Mouse (Mus musculus) embryonic facial prominence, embryonic 13.5 days (tissue): ENCODE measurements at regions not wholly inside any gene's neighbourhood (a gene's known extent, or its start where the extent isn't known, plus 50 kb on each side); places are given as distances from the start of the nearest gene placed in this dataset.

Experiments
- ATAC-seq: fragments of 200-750 bp; cut with Nextera tagmentation; 2 replicates; pipeline ENCODE4 v1.8.0; 2017; ENCODE audit warnings: low read depth; ENCODE audit not compliant: insufficient number of reproducible peaks, insufficient read depth, low FRiP score, low TSS enrichment
- H3K27ac ChIP-seq: fragments of 300-500 bp; sonication (generic); 2 replicates; pipeline ENCODE4 v1.5.1; 2015; ENCODE audit warnings: moderate library complexity, mild to moderate bottlenecking, inconsistent platforms
- H3K27me3 ChIP-seq: fragments of 300-500 bp; sonication (generic); 2 replicates; pipeline ENCODE4 v1.6.1; 2015; ENCODE audit warnings: mild to moderate bottlenecking, inconsistent platforms
- H3K36me3 ChIP-seq: fragments of 300-500 bp; sonication (generic); 2 replicates; pipeline ENCODE4 v1.6.1; 2015; ENCODE audit warnings: mild to moderate bottlenecking, inconsistent platforms
- H3K4me1 ChIP-seq: fragments of 300-500 bp; sonication (generic); 2 replicates; pipeline ENCODE4 v1.6.1; 2015; ENCODE audit warnings: inconsistent platforms
- H3K4me2 ChIP-seq: fragments of 300-500 bp; sonication (generic); 2 replicates; pipeline ENCODE4 v1.6.1; 2015; ENCODE audit warnings: moderate library complexity, mild to moderate bottlenecking, inconsistent platforms
- H3K4me3 ChIP-seq: fragments of 300-500 bp; sonication (generic); 2 replicates; pipeline ENCODE4 v1.5.1; 2015; ENCODE audit warnings: mild to moderate bottlenecking, inconsistent platforms
- H3K9ac ChIP-seq: fragments of 300-500 bp; sonication (generic); 2 replicates; pipeline ENCODE4 v1.6.1; 2015; ENCODE audit warnings: mild to moderate bottlenecking, inconsistent platforms
- H3K9me3 ChIP-seq: fragments of 300-500 bp; sonication (generic); 2 replicates; pipeline ENCODE4 v1.6.1; 2016; ENCODE audit warnings: inconsistent platforms
- WGBS: fragments of 180-500 bp; shearing (Covaris S2); methylation state at CpG from one replicate; pipeline ENCODE4 v1.1.7; 2015; ENCODE audit warnings: mixed read lengths; 5-methylcytosine and 5-hydroxymethylcytosine counted together

DNA sequence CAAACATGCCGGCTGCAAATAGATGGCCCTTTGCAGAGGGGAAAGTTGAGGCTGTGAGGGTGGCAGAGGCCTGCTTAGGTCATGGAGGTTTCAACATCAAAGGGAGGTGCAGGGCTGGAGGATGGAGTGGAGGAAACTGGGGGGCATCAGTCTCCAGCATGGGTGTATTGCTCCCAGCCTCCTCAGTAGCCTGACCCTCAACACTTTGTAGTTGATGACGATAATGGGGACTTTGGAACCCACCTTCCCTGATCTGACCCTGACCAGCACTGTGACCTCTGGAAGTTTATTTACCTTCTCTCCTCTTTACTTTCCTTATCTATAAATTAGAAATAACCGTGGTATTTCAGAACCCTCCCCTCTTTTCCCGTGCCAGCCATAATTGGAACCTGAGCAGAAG, 56.2 kb downstream of the Gm26897 start:
- H3K27me3 ChIP-seq, result no peaks in the 10 kb centered on the region
- H3K9ac ChIP-seq, result no peak overlapping the region
- H3K4me3 ChIP-seq, result no peak overlapping the region
- peaks cover 19% of the 10 kb centered on the region for H3K4me1 ChIP-seq
- H3K4me2 ChIP-seq, result no peak overlapping the region
- no peaks in the 10 kb centered on the region for H3K36me3 ChIP-seq
- H3K27ac ChIP-seq, result no peak overlapping the region
- ATAC-seq, result no peak
- 53% methylated on average over 4 of the region's 4 CpGs for WGBS
- no peaks in the 10 kb centered on the region; the same call in 1 of the 2 replicates for H3K9me3 ChIP-seq

DNA sequence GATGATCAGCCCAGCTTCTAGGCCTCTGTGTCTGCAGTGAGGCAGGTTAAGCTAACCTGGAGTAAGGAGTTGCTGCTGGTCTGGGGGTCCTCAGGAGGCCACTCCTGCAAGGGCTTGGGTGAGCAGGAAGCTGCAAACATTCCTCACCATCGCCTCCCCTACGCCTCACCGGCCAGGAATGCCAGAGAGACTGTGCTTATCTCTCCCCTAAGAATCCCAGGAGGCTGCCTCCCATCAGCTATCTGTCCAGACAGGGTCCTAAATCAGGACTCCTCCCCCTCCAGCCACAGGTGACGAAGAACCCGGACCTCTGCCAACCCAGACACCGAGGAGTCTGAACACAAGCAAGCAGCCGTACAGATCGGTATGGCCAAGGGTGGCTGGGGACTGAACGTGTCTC, 56.8 kb downstream of the Gm26897 start:
- 72% methylated on average over 9 of the region's 9 CpGs for WGBS
- Histone ChIP-seq H3K9me3 (no peaks in the 10 kb centered on the region; the same call in 1 of the 2 replicates), H3K27ac (no peak overlapping the region), H3K4me2 (no peak overlapping the region), H3K36me3 (no peaks in the 10 kb centered on the region), H3K27me3 (no peaks in the 10 kb centered on the region), H3K9ac (no peak overlapping the region), H3K4me3 (no peak overlapping the region), H3K4me1 (peaks cover 24% of the 10 kb centered on the region)
- no peak for ATAC-seq

DNA sequence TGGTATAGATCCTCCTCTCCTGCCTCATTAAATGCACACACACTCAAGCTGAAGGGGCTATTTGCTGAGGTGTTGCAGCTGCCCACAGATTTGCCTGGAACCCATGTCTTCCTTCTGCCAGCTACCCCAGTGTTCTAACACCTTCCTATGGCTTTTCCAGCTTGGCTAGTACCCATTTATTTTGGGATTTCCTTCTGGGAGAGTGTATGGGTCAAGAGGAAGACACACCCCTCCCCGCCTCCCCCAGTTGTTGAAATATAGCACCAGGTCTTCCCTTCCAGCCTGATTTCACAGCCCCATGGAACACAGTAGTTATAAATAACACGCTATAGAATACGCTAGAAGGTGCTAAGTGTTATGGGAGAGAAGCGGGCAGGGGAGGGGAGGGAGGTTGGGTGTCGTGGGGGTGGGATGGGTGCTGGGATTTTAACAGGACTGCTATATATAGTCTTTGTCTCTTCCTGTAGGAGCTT, 57.4 kb downstream of the Gm26897 start:
- H3K27ac ChIP-seq, result no peak overlapping the region
- no peak overlapping the region for H3K9ac ChIP-seq
- no peak overlapping the region for H3K4me2 ChIP-seq
- no peaks in the 10 kb centered on the region for H3K27me3 ChIP-seq
- WGBS, result 88% methylated on average over 5 of the region's 5 CpGs
- no peaks in the 10 kb centered on the region; the same call in 1 of the 2 replicates for H3K9me3 ChIP-seq
- H3K4me1 ChIP-seq, result peaks cover 30% of the 10 kb centered on the region
- H3K36me3 ChIP-seq, result no peaks in the 10 kb centered on the region
- H3K4me3 ChIP-seq, result no peak overlapping the region
- no peak for ATAC-seq

DNA sequence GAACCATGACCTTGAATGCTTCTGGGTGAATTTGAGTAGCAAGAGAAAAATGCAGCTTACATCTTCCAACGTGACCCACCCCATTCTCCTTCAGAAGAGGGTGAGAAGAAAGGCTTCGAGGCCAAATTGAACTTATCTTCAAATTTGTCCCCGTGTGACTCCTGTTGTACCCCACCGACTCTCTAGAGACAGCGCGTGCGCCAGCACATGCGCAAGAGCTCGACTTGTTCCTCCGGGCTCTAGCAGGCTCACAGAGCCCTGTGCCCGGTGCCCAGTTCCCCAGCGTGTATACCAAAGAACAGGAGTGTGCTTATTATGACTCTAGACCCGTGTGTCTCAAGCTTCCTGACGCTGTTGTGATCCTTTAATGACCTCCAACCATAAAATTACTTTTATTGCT, 59.0 kb downstream of the Gm26897 start:
- no peak overlapping the region for H3K27ac ChIP-seq
- peaks cover 32% of the 10 kb centered on the region for H3K4me1 ChIP-seq
- ATAC-seq, result no peak
- H3K4me2 ChIP-seq, result no peak overlapping the region
- no peak overlapping the region for H3K4me3 ChIP-seq
- no peaks in the 10 kb centered on the region for H3K36me3 ChIP-seq
- H3K27me3 ChIP-seq, result no peaks in the 10 kb centered on the region
- 83% methylated on average over 14 of the region's 14 CpGs for WGBS
- H3K9ac ChIP-seq, result no peak overlapping the region
- no peaks in the 10 kb centered on the region for H3K9me3 ChIP-seq

DNA sequence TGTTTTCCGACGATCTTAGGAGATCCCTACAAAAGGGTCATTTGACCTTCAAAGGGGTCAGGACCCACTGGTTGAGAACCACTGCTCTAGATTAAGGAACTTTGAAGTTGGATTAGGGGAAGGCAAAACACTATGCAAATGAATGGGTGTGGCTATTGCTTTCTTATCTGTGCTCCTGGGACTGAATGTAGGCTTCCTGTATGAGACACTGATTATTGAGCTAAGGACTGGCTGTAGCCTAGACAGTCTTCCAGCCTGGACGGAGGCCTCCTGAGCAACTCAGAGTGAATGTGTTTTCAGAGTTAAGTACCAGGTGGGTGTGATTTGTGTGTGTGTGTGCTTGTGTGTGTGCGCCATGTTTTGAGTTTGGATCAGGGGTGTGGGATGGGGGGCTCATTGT, 59.5 kb downstream of the Gm26897 start:
- peaks cover 32% of the 10 kb centered on the region for H3K4me1 ChIP-seq

DNA sequence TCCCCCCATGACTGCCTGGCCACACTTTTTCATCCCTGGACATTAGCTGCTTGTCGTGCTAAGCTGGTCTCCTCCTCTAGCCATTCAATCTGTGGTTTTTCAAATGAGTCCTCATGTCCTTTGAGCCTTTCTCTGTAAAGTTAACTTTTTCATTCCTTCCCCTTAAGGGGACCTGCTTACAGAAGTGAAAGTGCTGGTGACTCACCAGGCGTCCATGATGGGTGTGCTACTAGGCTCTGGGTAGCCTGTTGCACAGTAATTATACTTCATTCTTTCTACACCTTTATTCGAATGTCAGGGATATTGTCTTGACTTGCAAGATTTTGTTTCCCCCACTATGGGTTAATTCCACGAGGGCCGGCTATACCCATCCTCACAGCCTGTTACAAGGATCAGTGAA, 63.2 kb downstream of the Gm26897 start:
- Histone ChIP-seq H3K27ac (no peak overlapping the region), H3K36me3 (no peaks in the 10 kb centered on the region), H3K9me3 (no peaks in the 10 kb centered on the region), H3K4me3 (no peak overlapping the region), H3K9ac (no peak overlapping the region), H3K4me2 (no peak overlapping the region), H3K27me3 (no peaks in the 10 kb centered on the region), H3K4me1 (peaks cover 51% of the 10 kb centered on the region)
- WGBS, result 58% methylated on average over 5 of the region's 5 CpGs
- no peak for ATAC-seq

More for the DNA sequence above, 59.5 kb downstream of the Gm26897 start:
- H3K27ac ChIP-seq, result no peak overlapping the region
- H3K9ac ChIP-seq, result no peak overlapping the region
- no peaks in the 10 kb centered on the region for H3K9me3 ChIP-seq
- 81% methylated on average over 4 of the region's 4 CpGs for WGBS
- H3K4me3 ChIP-seq, result no peak overlapping the region
- no peaks in the 10 kb centered on the region for H3K36me3 ChIP-seq
- no peak overlapping the region for H3K4me2 ChIP-seq
- no peaks in the 10 kb centered on the region for H3K27me3 ChIP-seq
- ATAC-seq, result no peak

DNA sequence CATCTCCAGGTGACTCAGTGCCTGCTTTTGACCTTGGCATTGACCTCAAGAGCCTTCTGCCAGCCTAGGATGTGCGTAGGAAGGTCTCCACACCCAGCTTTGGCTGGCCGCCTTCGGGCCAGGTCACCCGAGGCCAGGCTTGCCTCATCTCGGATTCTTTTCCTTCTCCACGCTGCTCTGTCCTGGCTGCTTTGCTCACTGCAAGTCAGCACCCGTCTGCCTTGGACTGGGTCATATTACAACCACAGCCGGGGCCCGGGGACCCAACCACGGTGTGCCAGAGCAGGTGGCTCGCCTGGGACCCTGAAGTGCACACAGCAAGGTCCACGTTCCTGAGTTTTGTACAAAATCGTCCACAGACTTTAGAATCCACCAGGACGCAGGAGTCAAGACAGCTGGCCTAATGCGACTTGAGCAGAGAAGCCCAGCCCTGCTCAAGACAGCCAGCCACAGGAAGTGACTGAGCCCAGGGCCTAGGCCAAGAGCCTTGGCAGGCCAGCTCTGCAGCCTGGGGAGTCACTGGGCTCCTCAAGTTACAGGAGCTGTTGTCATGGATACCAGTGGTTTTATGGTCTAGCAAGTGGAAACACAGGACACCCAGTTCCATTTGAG, 66.1 kb downstream of the Gm26897 start:
- peak overlapping the region; percentile 22; the same call in 1 of the 2 replicates for H3K4me2 ChIP-seq
- ATAC-seq, result peak; percentile 82
- peak overlapping the region; percentile 40; the same call in 1 of the 2 replicates for H3K9ac ChIP-seq
- H3K4me3 ChIP-seq, result no peak overlapping the region
- peak overlapping the region; percentile 86 for H3K27ac ChIP-seq
- H3K36me3 ChIP-seq, result no peaks in the 10 kb centered on the region
- H3K27me3 ChIP-seq, result peaks cover under 1% of the 10 kb centered on the region; the same call in 1 of the 2 replicates
- 7% methylated on average over 15 of the region's 15 CpGs for WGBS
- no peaks in the 10 kb centered on the region for H3K9me3 ChIP-seq
- H3K4me1 ChIP-seq, result peaks cover 54% of the 10 kb centered on the region

DNA sequence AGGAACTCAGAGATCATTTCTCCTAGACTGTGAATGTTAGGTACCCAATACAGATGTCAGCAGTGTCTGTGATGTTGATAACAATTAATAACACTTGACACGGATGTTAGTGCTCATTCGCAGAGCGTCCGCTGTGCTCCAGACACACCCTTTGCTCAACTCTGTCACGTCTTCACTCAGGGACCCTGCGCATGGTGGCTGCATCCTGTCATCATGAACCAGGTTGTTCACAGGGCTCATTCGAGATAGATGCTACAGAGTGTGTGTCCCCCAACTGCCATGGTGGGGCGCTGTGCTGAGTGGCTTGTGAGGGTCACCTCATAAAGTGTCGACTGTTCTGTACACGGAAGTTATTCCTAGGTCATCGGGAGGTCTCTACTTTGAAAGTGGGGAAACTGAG, 66.8 kb downstream of the Gm26897 start:
- Histone ChIP-seq H3K36me3 (no peaks in the 10 kb centered on the region), H3K9me3 (no peaks in the 10 kb centered on the region), H3K4me2 (no peak overlapping the region), H3K9ac (no peak overlapping the region), H3K4me3 (no peak overlapping the region), H3K4me1 (peaks cover 56% of the 10 kb centered on the region), H3K27me3 (peaks cover 6% of the 10 kb centered on the region; the same call in 1 of the 2 replicates), H3K27ac (peak overlapping the region; percentile 86)
- no peak for ATAC-seq
- WGBS, result 77% methylated on average over 11 of the region's 11 CpGs

DNA sequence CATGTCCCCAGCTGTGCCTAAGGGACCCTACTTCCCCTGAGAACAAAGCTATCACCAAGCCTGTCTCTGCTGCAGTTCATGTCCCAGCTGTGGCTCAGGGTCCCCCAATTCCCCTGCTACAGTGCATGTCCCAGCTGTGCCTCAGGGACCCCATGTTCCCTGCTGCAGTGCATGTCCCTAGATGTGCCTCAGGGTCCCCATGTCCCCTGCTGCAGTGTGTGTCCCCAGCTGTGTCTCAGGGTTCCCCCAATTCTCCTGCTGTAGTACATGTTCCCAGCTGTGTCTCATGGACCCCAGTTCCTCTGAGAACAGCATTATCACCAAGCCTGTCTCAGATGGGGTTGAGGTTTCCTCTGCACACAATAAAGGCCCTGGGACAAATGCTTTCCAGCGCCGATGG, 67.3 kb downstream of the Gm26897 start:
- Histone ChIP-seq H3K27ac (peak overlapping the region; percentile 86), H3K4me1 (peaks cover 56% of the 10 kb centered on the region), H3K4me2 (no peak overlapping the region), H3K9ac (no peak overlapping the region), H3K4me3 (no peak overlapping the region), H3K9me3 (no peaks in the 10 kb centered on the region), H3K27me3 (peaks cover 6% of the 10 kb centered on the region; the same call in 1 of the 2 replicates), H3K36me3 (no peaks in the 10 kb centered on the region)
- ATAC-seq, result no peak
- WGBS, result 52% methylated on average over 2 of the region's 2 CpGs

DNA sequence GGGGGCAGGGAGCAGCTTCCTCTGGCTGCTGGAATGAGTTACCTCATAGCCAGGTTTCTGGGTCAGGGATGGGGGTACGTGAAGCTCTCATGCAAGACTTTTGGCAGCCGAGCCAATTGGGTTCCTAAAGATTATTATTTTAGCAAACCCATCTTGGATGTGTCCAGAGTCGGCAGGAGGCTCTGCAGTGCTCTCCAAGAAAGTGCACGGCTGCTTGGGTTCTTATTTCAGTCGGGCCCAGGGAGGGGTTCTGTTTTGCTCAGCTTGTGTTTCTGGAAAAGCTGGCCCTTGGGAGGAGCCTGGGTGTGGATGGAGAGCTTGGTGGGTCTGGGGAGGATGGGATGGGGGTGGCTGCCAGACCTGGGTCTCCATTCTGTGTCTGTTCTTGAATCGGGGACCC, 70.8 kb downstream of the Gm26897 start:
- Histone ChIP-seq H3K9me3 (no peaks in the 10 kb centered on the region), H3K4me1 (peaks cover 64% of the 10 kb centered on the region), H3K27ac (0 out of 2 replicates have a peak overlapping the region, but pooled peaks have one; percentile 22), H3K4me2 (no peak overlapping the region), H3K9ac (no peak overlapping the region), H3K27me3 (peaks cover 6% of the 10 kb centered on the region; the same call in 1 of the 2 replicates), H3K4me3 (no peak overlapping the region), H3K36me3 (no peaks in the 10 kb centered on the region)
- WGBS, result 44% methylated on average over 6 of the region's 6 CpGs
- ATAC-seq, result no peak

DNA sequence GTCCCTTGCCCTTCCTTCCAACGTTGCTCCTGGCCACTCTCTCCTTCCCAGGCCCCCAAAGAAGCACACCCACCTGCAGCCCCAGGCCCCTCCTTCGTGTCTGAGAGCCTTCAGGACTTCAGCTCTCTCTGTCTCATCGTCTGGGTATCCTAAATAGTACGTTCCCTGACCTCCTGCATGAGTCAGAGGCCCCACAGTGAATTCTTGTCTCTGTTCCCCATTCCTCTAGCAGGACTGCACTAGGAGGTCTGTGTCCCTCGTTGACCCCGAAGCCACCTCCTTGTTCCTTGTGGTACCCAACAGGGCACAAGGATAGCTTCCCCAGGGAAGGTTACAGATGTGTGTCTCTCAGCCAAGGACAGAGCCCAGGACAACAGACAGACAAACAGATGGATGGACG, 71.4 kb downstream of the Gm26897 start:
- 66% methylated on average over 7 of the region's 7 CpGs for WGBS
- Histone ChIP-seq H3K27me3 (peaks cover 6% of the 10 kb centered on the region; the same call in 1 of the 2 replicates), H3K4me2 (no peak overlapping the region), H3K36me3 (no peaks in the 10 kb centered on the region), H3K4me1 (peaks cover 59% of the 10 kb centered on the region), H3K4me3 (no peak overlapping the region), H3K9ac (no peak overlapping the region), H3K9me3 (no peaks in the 10 kb centered on the region), H3K27ac (no peak overlapping the region)
- no peak for ATAC-seq

DNA sequence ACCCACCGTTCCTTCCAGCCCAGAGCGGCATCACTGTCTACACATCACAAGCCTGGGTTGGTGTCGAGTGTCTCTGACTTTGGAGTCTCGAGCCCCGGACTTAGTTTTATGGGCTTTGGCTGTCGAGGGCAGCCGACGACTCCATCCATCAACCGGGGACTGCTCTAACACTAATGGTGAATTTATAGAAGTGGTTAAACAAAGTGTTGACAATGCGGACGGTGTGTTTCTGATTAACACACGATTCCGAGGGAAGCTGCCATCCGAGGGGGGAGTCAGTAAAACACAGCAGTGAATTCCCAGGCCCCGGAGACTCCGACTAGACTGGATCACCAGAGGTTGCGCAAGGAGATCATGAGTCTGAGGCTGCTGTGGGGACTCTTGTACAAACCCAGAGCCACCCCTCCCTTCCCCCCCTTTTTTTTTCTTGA, 72.1 kb downstream of the Gm26897 start:
- H3K27me3 ChIP-seq, result peaks cover 6% of the 10 kb centered on the region; the same call in 1 of the 2 replicates
- no peak overlapping the region for H3K4me2 ChIP-seq
- no peak overlapping the region for H3K9ac ChIP-seq
- no peak for ATAC-seq
- H3K4me1 ChIP-seq, result peaks cover 58% of the 10 kb centered on the region
- H3K27ac ChIP-seq, result peak overlapping the region; percentile 33; the same call in 1 of the 2 replicates
- no peaks in the 10 kb centered on the region for H3K9me3 ChIP-seq
- 23% methylated on average over 17 of the region's 17 CpGs for WGBS
- no peak overlapping the region for H3K4me3 ChIP-seq
- no peaks in the 10 kb centered on the region for H3K36me3 ChIP-seq
